Mouse (Mus musculus) cerebellum, adult 11 months (tissue): ENCODE data around the gene Ncapd3.

Source experiments
- DNase-seq: peaks from one replicate; pipeline ENCODE4 v3.0.0; 2022

The Ncapd3 gene

DNA sequence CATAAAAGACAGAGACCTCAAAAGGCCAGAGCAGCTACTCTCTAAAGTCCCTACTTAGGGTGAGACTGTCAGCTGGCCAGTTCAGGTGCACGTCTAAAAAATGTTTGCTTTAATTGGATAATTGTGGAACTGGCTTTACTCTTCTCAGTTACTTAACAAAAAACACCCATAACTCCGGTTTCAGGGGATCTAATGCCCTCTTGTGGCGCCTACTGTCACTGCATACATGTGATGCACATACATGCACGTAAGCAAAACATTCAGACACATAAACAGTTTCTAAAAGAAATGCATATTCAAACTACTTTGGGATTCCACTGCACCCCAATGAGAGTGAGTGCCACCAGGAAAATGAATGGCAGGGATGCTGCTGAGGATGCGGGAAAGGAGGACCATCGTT lies 96.6 kb downstream of the Ncapd3 start:
- DNase-seq, result no peak

DNA sequence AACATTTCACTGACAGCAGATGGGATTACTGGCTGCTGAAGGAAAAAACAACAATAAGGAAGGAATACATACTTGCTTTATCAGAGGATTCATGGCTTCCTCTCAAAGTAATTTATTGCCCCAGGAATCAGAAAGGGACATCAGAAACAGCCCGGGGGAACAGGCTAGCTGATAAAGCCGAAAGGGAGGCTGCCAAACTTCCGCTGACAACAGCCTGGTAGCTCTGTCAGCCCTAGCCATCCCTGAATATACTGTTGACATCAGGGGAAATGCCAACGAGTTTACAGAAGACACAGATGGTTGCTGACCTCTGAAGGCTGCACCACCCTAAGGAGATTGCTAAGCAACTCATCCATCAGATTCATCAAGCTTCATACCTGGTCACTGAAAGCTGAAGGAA lies 98.7 kb downstream of the Ncapd3 start:
- DNase-seq, result no peak

DNA sequence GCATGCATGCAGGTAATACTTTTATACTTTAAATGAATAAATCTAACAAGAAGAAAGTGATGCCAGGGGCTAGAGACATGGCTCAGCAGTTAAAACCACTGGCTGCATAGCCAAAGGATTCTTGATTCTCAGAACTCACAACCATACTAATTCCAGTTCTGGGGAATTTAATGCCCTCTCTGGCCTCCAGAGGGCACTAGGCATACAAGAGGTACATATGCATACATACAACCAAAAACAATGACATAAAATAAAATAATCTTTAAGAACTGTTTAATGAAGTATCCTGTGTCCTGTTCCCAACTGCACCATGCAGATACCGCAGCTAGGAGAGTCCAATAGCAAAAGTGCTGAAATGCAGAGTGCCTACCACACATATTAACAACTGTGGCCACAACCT lies 104.4 kb downstream of the Ncapd3 start:
- peak; percentile 52 for DNase-seq

DNA sequence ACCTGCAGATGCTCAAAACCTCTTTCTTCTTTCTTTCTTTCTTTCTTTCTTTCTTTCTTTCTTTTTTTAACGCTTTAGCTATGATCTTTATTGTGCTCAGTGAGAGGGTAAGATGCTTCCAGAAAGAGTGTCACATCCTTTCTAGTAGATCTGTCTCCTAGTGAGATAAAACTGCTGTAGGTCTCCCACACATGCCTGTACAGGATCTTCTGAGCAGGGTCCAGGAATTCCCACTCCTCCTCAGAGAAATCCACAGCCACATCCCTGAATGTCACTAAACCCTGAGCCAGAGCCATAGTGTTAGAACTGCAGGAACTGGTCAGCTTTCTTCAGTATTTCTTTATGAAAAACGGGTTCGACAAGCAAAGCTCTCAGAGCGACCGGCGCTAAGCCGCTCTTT lies 105.4 kb downstream of the Ncapd3 start:
- no peak for DNase-seq

DNA sequence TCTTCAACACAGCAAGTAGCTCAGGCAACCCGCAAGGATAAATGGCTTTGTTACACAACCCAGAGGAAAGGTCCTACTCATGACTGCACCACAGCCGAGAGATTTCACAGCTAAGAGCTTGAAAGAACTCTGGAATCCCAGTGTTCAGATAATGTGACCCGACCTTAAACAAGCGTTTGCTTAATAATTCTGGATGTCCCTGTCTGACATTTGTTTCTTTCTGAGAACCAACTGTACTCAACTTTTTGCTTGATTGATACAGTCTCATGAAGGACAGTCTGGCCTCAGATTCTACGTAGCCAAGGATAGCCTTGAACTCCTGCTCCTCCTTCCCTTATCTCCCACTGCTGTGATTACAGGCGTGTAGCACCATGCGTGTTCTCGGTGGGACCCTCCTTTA lies 106.7 kb downstream of the Ncapd3 start:
- no peak for DNase-seq

DNA sequence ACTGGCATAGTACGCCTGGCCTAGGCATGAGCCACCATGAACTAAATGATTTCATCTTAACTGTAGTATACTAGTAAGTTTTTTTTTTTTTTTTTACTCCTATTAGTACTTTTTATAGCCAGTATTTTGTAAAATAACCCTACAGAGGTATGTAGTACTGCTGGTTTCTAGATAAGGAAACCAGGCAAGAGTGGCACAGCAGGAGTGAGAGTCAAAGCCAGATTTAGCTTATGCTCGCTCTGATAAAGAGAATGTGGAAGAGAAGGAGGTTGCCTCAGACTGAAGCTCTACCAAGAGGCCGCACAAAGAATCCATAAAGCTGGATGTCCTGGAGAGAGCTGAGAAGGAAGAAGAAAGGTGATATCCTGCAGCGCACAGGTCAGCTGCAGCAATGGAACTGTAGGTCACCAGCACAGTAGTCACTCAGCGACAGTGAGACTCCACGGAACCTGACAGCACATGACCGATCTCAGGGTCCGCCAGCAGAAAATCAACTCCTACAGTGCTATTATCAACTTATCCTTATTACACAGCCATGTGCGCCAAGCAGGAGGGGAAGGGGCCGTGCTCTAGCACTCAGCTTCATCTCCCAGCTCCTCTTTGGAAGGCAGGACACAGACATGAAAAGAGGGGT lies 110.6 kb downstream of the Ncapd3 start:
- no peak for DNase-seq

DNA sequence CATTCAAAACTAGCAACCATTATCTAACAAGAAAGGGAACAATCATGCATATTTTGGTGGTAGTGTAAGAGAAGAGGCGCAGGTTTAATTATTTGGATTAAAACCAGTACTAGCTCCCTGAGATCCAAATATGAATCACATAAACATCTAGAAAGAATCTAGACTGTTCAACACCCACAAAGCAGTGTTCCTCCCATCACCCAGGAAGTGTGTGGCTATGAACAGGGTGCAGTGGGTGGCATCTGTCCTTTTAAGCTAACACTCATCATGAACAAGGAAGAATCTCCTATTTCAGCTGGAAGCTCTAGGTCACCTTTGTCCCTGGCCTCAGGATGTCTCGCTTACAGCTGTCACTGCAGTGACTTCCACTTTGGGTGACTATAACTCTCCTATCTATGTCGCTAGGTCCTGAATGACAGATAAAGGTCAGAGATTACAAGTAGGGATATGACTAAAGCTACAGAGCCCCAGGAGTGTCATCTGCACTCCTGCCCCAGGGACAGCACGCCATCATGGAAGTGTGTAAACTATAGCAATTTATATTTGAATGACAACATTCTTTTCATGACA lies 114.4 kb downstream of the Ncapd3 start:
- no peak for DNase-seq
